Comparison of ENCODE assay signal across 27 mouse cellular contexts in the genomic region with DNA sequence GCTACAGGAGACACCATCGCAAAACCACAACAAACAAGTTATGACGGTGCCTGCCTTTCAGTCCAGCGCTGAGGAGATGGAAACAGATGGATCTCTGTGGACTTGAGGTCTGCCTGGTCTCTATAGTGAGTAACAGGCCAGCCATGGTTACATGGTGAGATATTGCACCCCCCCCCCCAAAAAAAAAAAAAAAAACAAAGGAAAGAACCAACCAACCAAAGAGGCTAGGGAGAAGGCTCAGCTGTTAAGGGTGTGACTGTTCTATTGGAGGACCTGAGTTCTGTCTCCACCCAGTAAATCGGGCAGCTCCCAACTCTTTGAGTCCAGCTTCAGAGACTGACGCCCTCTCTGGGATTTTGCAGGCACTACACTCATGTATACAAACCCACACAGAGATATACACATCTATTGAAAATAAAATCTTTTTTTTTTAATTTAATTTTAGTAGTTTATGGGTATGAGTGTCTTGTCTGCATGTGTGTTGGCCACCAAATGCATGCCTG. TPM values are rescaled to one million over a fixed set of nuclear protein-coding genes. Genes with fewer than 3 reads are reported as not detected.
DNase-seq lines count a peak whose midpoint lies in the region; ATAC-seq and TF ChIP-seq lines count a peak whose summit lies in the region.
"Had no signal": no experiment of that assay in that cellular context is flagged by ENCODE, and none has a peak within 500 bp of the region (broad histone marks: within the 10 kb centered on the region; RNA-seq: fewer than 3 reads in every experiment).

No protein-coding gene starts in this region.

- TF ChIP-seq EP300 in CH12.LX (IDR thresholded peaks at IDR 0.05; ENCODE audit: low read length), result 0 out of 2 replicates have a peak, but pooled peaks have one; percentile 19

- TF ChIP-seq CTCF in CH12.LX (conservative IDR thresholded peaks at IDR 0.05 in 1 of 2, IDR thresholded peaks at IDR 0.05 in 1 of 2; ENCODE audit: low read depth in 2 of 2, low read length in 2 of 2), result no peak
- no peak for TF ChIP-seq CTCF in gastrocnemius, adult 2 months (IDR thresholded peaks at IDR 0.05)

- H3K36me3 ChIP-seq in CH12.LX (replicated peaks in 1 of 2; ENCODE audit: control insufficient read depth in 1 of 2, insufficient read depth in 1 of 2, low read length in 1 of 2) (peaks cover 37 to 81% of the 10 kb centered on the region in 2 experiments), ES-E14 (ENCODE audit: control insufficient read depth, insufficient read depth, low read length, poor library complexity, severe bottlenecking) (no peaks in the 10 kb centered on the region; the same call in 1 of the 2 replicates)
- no peaks in the 10 kb centered on the region for H3K36me3 ChIP-seq in hindbrain, embryonic 16.5 days (ENCODE audit: control insufficient read depth, insufficient read depth, low read length)
- H3K36me3 ChIP-seq: heart, embryonic 10.5 days had no signal

- no peaks in the 10 kb centered on the region; the same call in 1 of the 2 replicates for H3K79me2 ChIP-seq in CH12.LX (replicated peaks; ENCODE audit: control insufficient read depth, extremely low read depth, insufficient read depth, poor library complexity, severe bottlenecking)

- dilution Hi-C loops in CH12.LX (cut with MboI; ENCODE audit: extremely low pct_ligation_motif_present, extremely low pct_unique_long_range_greater_than_20kb, low sequenced_read_pairs), result no loop called here

- TF ChIP-seq RAD21 in CH12.LX (IDR thresholded peaks at IDR 0.05; ENCODE audit: low read depth, low read length), result no peak

- ATAC-seq in hindbrain, embryonic 16.5 days, result no peak
- ATAC-seq: activated CD4-positive, CD25-positive, alpha-beta regulatory T cell, adult 4 months; forebrain, embryonic 13.5 days; forebrain, postnatal 0 days; intestine, postnatal 0 days; Patski had no signal

- H3K27me3 ChIP-seq in CH12.LX (replicated peaks), result no peaks in the 10 kb centered on the region
- H3K27me3 ChIP-seq in hindbrain, embryonic 16.5 days (replicated peaks; ENCODE audit: control insufficient read depth, insufficient read depth, low read length), result no peaks in the 10 kb centered on the region
- H3K27me3 ChIP-seq: forebrain, embryonic 13.5 days; heart, embryonic 13.5 days; Patski had no signal

- H3K4me2 ChIP-seq in CH12.LX (ENCODE audit: insufficient read depth, low read depth, poor library complexity, severe bottlenecking), result no peak overlapping the region
- no peak overlapping the region for H3K4me2 ChIP-seq in hindbrain, embryonic 16.5 days (ENCODE audit: low read length)
- H3K4me2 ChIP-seq: forebrain, embryonic 13.5 days; heart, embryonic 13.5 days; hindbrain, embryonic 14.5 days had no signal

- H3K9me3 ChIP-seq in CH12.LX (replicated peaks; ENCODE audit: low read length) (no peaks in the 10 kb centered on the region), ES-E14 (ENCODE audit: control insufficient read depth, insufficient read depth, low read depth, low read length) (no peaks in the 10 kb centered on the region)
- H3K9me3 ChIP-seq in hindbrain, embryonic 16.5 days (ENCODE audit: control insufficient read depth, low read length), result no peaks in the 10 kb centered on the region
- H3K9me3 ChIP-seq: forebrain, embryonic 10.5 days; forebrain, embryonic 13.5 days; heart, embryonic 10.5 days had no signal

- H3K9ac ChIP-seq in CH12.LX (ENCODE audit: insufficient read depth, low read depth), result no peak overlapping the region
- H3K9ac ChIP-seq in ES-E14 (ENCODE audit: insufficient read depth, low read depth, low read length, poor library complexity, severe bottlenecking), result no peak overlapping the region
- H3K9ac ChIP-seq in hindbrain, embryonic 16.5 days (ENCODE audit: low read depth, low read length), result no peak overlapping the region
- H3K9ac ChIP-seq: forebrain, embryonic 13.5 days; forebrain, postnatal 0 days; heart, embryonic 13.5 days; hindbrain, embryonic 14.5 days had no signal

- H3K4me1 ChIP-seq in CH12.LX (ENCODE audit: control insufficient read depth in 1 of 2, insufficient read depth in 2 of 2), result peaks cover 3 to 45% of the 10 kb centered on the region in 2 experiments
- peaks cover 0 to 9% of the 10 kb centered on the region in 2 experiments; a peak in 2 of 4 replicates for H3K4me1 ChIP-seq in ES-E14 (ENCODE audit: control insufficient read depth in 2 of 2, insufficient read depth in 2 of 2, low read length in 2 of 2, poor library complexity in 1 of 2)
- no peaks in the 10 kb centered on the region for H3K4me1 ChIP-seq in hindbrain, embryonic 16.5 days (ENCODE audit: control insufficient read depth, insufficient read depth, low read depth, low read length)
- H3K4me1 ChIP-seq: forebrain, embryonic 10.5 days; forebrain, embryonic 13.5 days had no signal

- in situ Hi-C loops in CH12.LX (cut with MboI; ENCODE audit: low pct_ligation_motif_present, low pct_unique_long_range_greater_than_20kb, low sequenced_read_pairs) (no loop called here), ES-E14 (cut with MboI; ENCODE audit: low sequenced_read_pairs in 2 of 2, unreplicated experiment in 2 of 2) (no loop called here)

- DNase-seq in CH12.LX (ENCODE audit: extremely low read depth), result peak; percentile 34
- no peak for DNase-seq in ES-E14 (ENCODE audit: low read depth, low spot score)
- peak; percentile 59 for DNase-seq in ZHBTc4 (ENCODE audit: low read depth, low spot score)
- no peak for DNase-seq in gastrocnemius, adult 2 months
- DNase-seq in lung, postnatal 36 days, result no peak
- no peak for DNase-seq in cerebellum, adult 9-11 months
- DNase-seq: adrenal gland, adult 8-10 months; adrenal gland, postnatal 25 days; cerebellum, adult 11-12 months; cerebellum, adult 8-10 months; cerebellum, postnatal 14 days; forebrain, postnatal 0 days; gastrocnemius, postnatal 10 days; gastrocnemius, postnatal 36 days; heart, adult 2 months; heart, postnatal 14 days; heart, postnatal 4 days; kidney, adult 2 months had no signal

- 93% methylated on average over 5 of the region's 5 CpGs for WGBS in hindbrain, embryonic 16.5 days

- no peak overlapping the region for H3K27ac ChIP-seq in CH12.LX (ENCODE audit: insufficient read depth, low read depth)
- H3K27ac ChIP-seq in ES-E14 (ENCODE audit: insufficient read depth, low read depth, low read length, poor library complexity, severe bottlenecking), result no peak overlapping the region
- H3K27ac ChIP-seq in gastrocnemius, adult 2 months, result no peak overlapping the region
- no peak overlapping the region for H3K27ac ChIP-seq in hindbrain, embryonic 16.5 days (ENCODE audit: low read depth, low read length)
- H3K27ac ChIP-seq: forebrain, embryonic 10.5 days; forebrain, embryonic 13.5 days; heart, adult 2 months; heart, embryonic 10.5 days; heart, embryonic 13.5 days; hindbrain, embryonic 14.5 days had no signal

- TF ChIP-seq POLR2A in CH12.LX (IDR thresholded peaks at IDR 0.05; ENCODE audit: low read depth, low read length), result no peak

- intact Hi-C loops in gastrocnemius, adult 2 months (cut with DNase I), result no loop called here

- H3K4me3 ChIP-seq in CH12.LX (replicated peaks in 1 of 3; ENCODE audit: low read depth in 2 of 3, low read length in 2 of 3, poor library complexity in 1 of 3) (no peak overlapping the region), ES-E14 (ENCODE audit: insufficient read depth in 1 of 2, low read depth in 1 of 2, low read length in 2 of 2, poor library complexity in 1 of 2, severe bottlenecking in 1 of 2) (no peak overlapping the region)
- H3K4me3 ChIP-seq in gastrocnemius, adult 2 months, result no peak overlapping the region
- H3K4me3 ChIP-seq in hindbrain, embryonic 16.5 days (ENCODE audit: low read length), result no peak overlapping the region
- H3K4me3 ChIP-seq: forebrain, embryonic 10.5 days; forebrain, embryonic 13.5 days; heart, adult 2 months; heart, embryonic 10.5 days; heart, embryonic 13.5 days had no signal

TF ChIP-seq in CH12.LX, 34 proteins besides CTCF, POLR2A, EP300 and RAD21:
- TF ChIP-seq ZNF384 (IDR thresholded peaks at IDR 0.05; ENCODE audit: low read depth, low read length) (peak; percentile 76), KAT2A (IDR thresholded peaks at IDR 0.05; ENCODE audit: insufficient replicate concordance, low read length) (no peak), JUND (conservative IDR thresholded peaks at IDR 0.05; ENCODE audit: low read depth, low read length) (no peak)

TF ChIP-seq in ES-E14, 5 proteins besides CTCF, POLR2A, EP300 and RAD21:
- TF ChIP-seq HCFC1 (IDR thresholded peaks at IDR 0.05; ENCODE audit: borderline replicate concordance, insufficient read depth, low read length) (no peak), ZNF384 (IDR thresholded peaks at IDR 0.05; ENCODE audit: low read depth, low read length) (peak; percentile 80; the same call in 1 of the 2 replicates)

RNA-seq across cellular contexts. Expression of gene Dtx3l, which starts 13.7 kb away (rescaled TPM):
- 10.7 and 14.4 TPM in 2 replicates for total RNA-seq in CH12.LX (2012; rRNA removed)
- 20.4 and 21.1 TPM in 2 replicates for total RNA-seq in CH12.LX (2014; rRNA removed)
- 12.8 and 17.4 TPM in 2 replicates for polyA plus RNA-seq in CH12.LX (2012; ENCODE audit: insufficient read length, low read depth)
- total RNA-seq in ES-E14 (2012; rRNA removed), result 3.2 and 3.8 TPM in 2 replicates
- 1 to 10 TPM; 3.3 to 4.5 TPM for total RNA-seq in gastrocnemius, adult 2 months (2021)
- 1.4 and 1.5 TPM in 2 replicates for polyA plus RNA-seq in hindbrain, embryonic 16.5 days (2015; fragmentation: Nextera tagmentation; extraction: Ambion mirVana)

RNA-seq across cellular contexts. Expression of gene Parp9, which starts 14.4 kb away (rescaled TPM):
- 26.1 and 30.3 TPM in 2 replicates for total RNA-seq in CH12.LX (2012; rRNA removed)
- total RNA-seq in CH12.LX (2014; rRNA removed), result 53.1 and 56.9 TPM in 2 replicates
- polyA plus RNA-seq in CH12.LX (2012; ENCODE audit: insufficient read length, low read depth), result 33.2 and 34.3 TPM in 2 replicates
- 4.8 and 7.3 TPM in 2 replicates for total RNA-seq in ES-E14 (2012; rRNA removed)
- total RNA-seq in gastrocnemius, adult 2 months (2021), result 1 to 10 TPM; 3.7 to 4.9 TPM
- 1.8 and 2.2 TPM in 2 replicates for polyA plus RNA-seq in hindbrain, embryonic 16.5 days (2015; fragmentation: Nextera tagmentation; extraction: Ambion mirVana)

RNA-seq across cellular contexts. Expression of gene Kpna1, which starts 25.9 kb away (rescaled TPM):
- total RNA-seq in CH12.LX (2012; rRNA removed) (22.1 and 29.8 TPM in 2 replicates), CH12.LX (2014; rRNA removed) (57.9 and 66.6 TPM in 2 replicates), ES-E14 (2012; rRNA removed) (34.4 and 43.0 TPM in 2 replicates)
- 63.9 and 74.1 TPM in 2 replicates for polyA plus RNA-seq in CH12.LX (2012; ENCODE audit: insufficient read length, low read depth)
- total RNA-seq in gastrocnemius, adult 2 months (2021), result 100 to 1,000 TPM; 176 to 180 TPM
- polyA plus RNA-seq in hindbrain, embryonic 16.5 days (2015; fragmentation: Nextera tagmentation; extraction: Ambion mirVana), result 64.3 and 80.6 TPM in 2 replicates

Comparison
In these comparisons a context has a peak if more than half of its experiments do, and no peak if none do; other contexts are left out.
1. DNase-seq: peak in CH12.LX (single experiment) and ZHBTc4 (single experiment); none in ES-E14 (single experiment), gastrocnemius, adult 2 months (single experiment), lung, postnatal 36 days (single experiment) and cerebellum, adult 9-11 months (single experiment).